Mouse (Mus musculus): Measurements from ENCODE around the gene Ensa.

Ensa gene

GRCm38 (mm10) chr3:95639694-95640093, 14.9 kb downstream of the Ensa start:
- CTCF ChIA-PET = interaction anchor here (1.0 kb wide), 2 partner anchors 32 to 120 kb away, joined by 3 to 4 read pairs; no protein-coding TSS in a partner anchor

GRCm38 (mm10) chr3:95643097-95643496, 18.3 kb downstream of the Ensa start:
- CTCF ChIA-PET = no interaction called here

- CTCF ChIA-PET = interaction anchor here (1.0 to 1.1 kb wide), 2 partner anchors 17 to 26 kb away, joined by 3 read pairs; no protein-coding TSS in a partner anchor
Observed at GRCm38 (mm10) chr3:95645313-95646235, 20.8 kb downstream of the Ensa start.

GRCm38 (mm10) chr3:95648016-95648415, 23.2 kb downstream of the Ensa start:
- CTCF ChIA-PET = interaction anchor here (0.6 kb wide), 1 partner anchor 185 kb away, joined by 4 read pairs; no protein-coding TSS in a partner anchor

- CTCF ChIA-PET = interaction anchor here (0.5 to 1.5 kb wide), 7 partner anchors 17 to 221 kb away, joined by 3 to 20 read pairs (median 3); partner anchors contain the start of genes Mrps21, Prpf3 and Rprd2
Observed at GRCm38 (mm10) chr3:95650276-95651032, 25.7 kb downstream of the Ensa start.

- CTCF ChIA-PET = interaction anchor here (0.5 to 1.5 kb wide), 8 partner anchors 10 to 220 kb away, joined by 3 to 20 read pairs (median 3); partner anchors contain the start of genes Mrps21, Prpf3 and Rprd2
Observed at GRCm38 (mm10) chr3:95651033-95651373, 26.2 kb downstream of the Ensa start.

GRCm38 (mm10) chr3:95651391-95652203, 26.8 kb downstream of the Ensa start:
- CTCF ChIA-PET = interaction anchor here (0.5 to 1.5 kb wide), 9 partner anchors 11 to 220 kb away, joined by 3 to 20 read pairs (median 3); partner anchors contain the start of genes Mrps21 and Rprd2

- CTCF ChIA-PET = interaction anchor here (0.6 to 1.0 kb wide), 3 partner anchors 11 to 26 kb away, joined by 3 to 6 read pairs (median 4); no protein-coding TSS in a partner anchor
Observed at GRCm38 (mm10) chr3:95652204-95652811, 27.5 kb downstream of the Ensa start.

- CTCF ChIA-PET = no interaction called here
Observed at GRCm38 (mm10) chr3:95652871-95653270, 28.1 kb downstream of the Ensa start.

- CTCF ChIA-PET = interaction anchor here (0.6 kb wide), 1 partner anchor 12 kb away, joined by 12 read pairs; no protein-coding TSS in a partner anchor
Observed at GRCm38 (mm10) chr3:95653473-95654034, 28.8 kb downstream of the Ensa start.

- CTCF ChIA-PET = interaction anchor here (0.5 to 0.6 kb wide), 2 partner anchors 21 to 82 kb away, joined by 3 to 6 read pairs; no protein-coding TSS in a partner anchor
Observed at GRCm38 (mm10) chr3:95654371-95654770, 29.6 kb downstream of the Ensa start.

GRCm38 (mm10) chr3:95655437-95655836, 30.6 kb downstream of the Ensa start:
- CTCF ChIA-PET = interaction anchor here (0.7 kb wide), 2 partner anchors 14 to 216 kb away, joined by 3 to 5 read pairs; no protein-coding TSS in a partner anchor

GRCm38 (mm10) chr3:95657108-95657507, 32.3 kb downstream of the Ensa start:
- CTCF ChIA-PET = interaction anchor here (0.5 to 0.9 kb wide), 3 partner anchors 17 to 1018 kb away, joined by 3 to 5 read pairs (median 3); no protein-coding TSS in a partner anchor

GRCm38 (mm10) chr3:95657711-95658110, 32.9 kb downstream of the Ensa start:
- CTCF ChIA-PET = interaction anchor here (0.5 to 0.9 kb wide), 3 partner anchors 18 to 1017 kb away, joined by 3 to 9 read pairs (median 5); no protein-coding TSS in a partner anchor

GRCm38 (mm10) chr3:95658236-95658867, 33.6 kb downstream of the Ensa start, which contains the start of gene Mcl1:
Gene Mcl1 (plus strand): TSS chr3:95658788.
- CTCF ChIA-PET = no interaction called here

- CTCF ChIA-PET = interaction anchor here (1.4 kb wide), 1 partner anchor 9 kb away, joined by 4 read pairs; no protein-coding TSS in a partner anchor
Observed at GRCm38 (mm10) chr3:95658868-95659712, 34.3 kb downstream of the Ensa start.

GRCm38 (mm10) chr3:95659948-95660347, 35.2 kb downstream of the Ensa start:
- CTCF ChIA-PET = interaction anchor here (1.4 kb wide), 1 partner anchor 8 kb away, joined by 4 read pairs; no protein-coding TSS in a partner anchor
